ENCODE assay signal across 17 mouse cellular contexts in genomic region chr6:31124872-31125271, GRCm38 (mm10).
A peak's percentile ranks its signal among the peaks of the same experiment; 100 is the strongest.
DNase-seq lines count a peak whose midpoint lies in the region; ATAC-seq and TF ChIP-seq lines count a peak whose summit lies in the region.
"Had no signal": no experiment of that assay in that cellular context is flagged by ENCODE, and none has a peak within 500 bp of the region (broad histone marks: within the 10 kb centered on the region; RNA-seq: fewer than 3 reads in every experiment).

No protein-coding gene starts in this region.

- H3K79me3 ChIP-seq in C2C12 (ENCODE audit: low read depth), result peaks cover 69% of the 10 kb centered on the region

- TF ChIP-seq EP300 in heart, adult 2 months (IDR thresholded peaks at IDR 0.05; ENCODE audit: insufficient read depth, low read depth, low read length), result no peak

- WGBS in heart, adult 2 months, result 88% methylated on average over 4 of the region's 4 CpGs
- 92% methylated on average over 4 of the region's 4 CpGs for WGBS in intestine, postnatal 0 days

- H3K79me2 ChIP-seq in heart, adult 2 months (replicated peaks; ENCODE audit: control insufficient read depth, insufficient read depth, low read length), result peaks cover 10% of the 10 kb centered on the region
- H3K79me2 ChIP-seq in C2C12 (ENCODE audit: control insufficient read depth, insufficient read depth) (peaks cover 99% of the 10 kb centered on the region), myocyte (ENCODE audit: control insufficient read depth, insufficient read depth) (peaks cover 68% of the 10 kb centered on the region)

- DNase-seq in heart, adult 2 months, result peak in 1 of 2 experiments; percentile 12
- DNase-seq in heart, adult 8-10 months (ENCODE audit: low spot score), result no peak
- DNase-seq in frontal cortex, postnatal 36 days (ENCODE audit: low spot score in 2 of 2), result no peak
- no peak for DNase-seq in right cerebral cortex, postnatal 14 days
- DNase-seq: adrenal gland, adult 2 months; cerebellum, adult 8-10 months; gastrocnemius, postnatal 36 days; kidney, adult 11 months had no signal

- peaks cover 26% of the 10 kb centered on the region for H3K36me3 ChIP-seq in heart, adult 2 months (ENCODE audit: control insufficient read depth, insufficient read depth, low read length)
- H3K36me3 ChIP-seq in C2C12 (ENCODE audit: control insufficient read depth, insufficient read depth), result peaks cover 53% of the 10 kb centered on the region
- peaks cover 7% of the 10 kb centered on the region for H3K36me3 ChIP-seq in erythroblast, embryonic 14.5 days (ENCODE audit: control insufficient read depth)
- H3K36me3 ChIP-seq in myocyte (ENCODE audit: control insufficient read depth, insufficient read depth), result peaks cover 14% of the 10 kb centered on the region
- H3K36me3 ChIP-seq in intestine, postnatal 0 days (ENCODE audit: control insufficient read depth, insufficient read depth), result no peaks in the 10 kb centered on the region
- H3K36me3 ChIP-seq: embryonic facial prominence, embryonic 13.5 days; forebrain, embryonic 12.5 days; heart, embryonic 13.5 days had no signal

- H3ac ChIP-seq in C2C12 (ENCODE audit: control insufficient read depth, insufficient read length, low read depth) (peak overlapping the region; percentile 85), myocyte (ENCODE audit: control insufficient read depth, insufficient read length) (peak overlapping the region; percentile 59)

- no peaks in the 10 kb centered on the region for H3K27me3 ChIP-seq in heart, adult 2 months (ENCODE audit: control insufficient read depth, insufficient read depth, low read length)
- H3K27me3 ChIP-seq in C2C12 (ENCODE audit: control insufficient read depth, insufficient read depth, insufficient read length) (no peaks in the 10 kb centered on the region), myocyte (ENCODE audit: control insufficient read depth, insufficient read depth, insufficient read length) (no peaks in the 10 kb centered on the region)
- no peaks in the 10 kb centered on the region for H3K27me3 ChIP-seq in erythroblast, embryonic 14.5 days (ENCODE audit: control insufficient read depth)
- no peaks in the 10 kb centered on the region for H3K27me3 ChIP-seq in intestine, postnatal 0 days (replicated peaks; ENCODE audit: control insufficient read depth, insufficient read depth, low read length)
- H3K27me3 ChIP-seq: embryonic facial prominence, embryonic 13.5 days; forebrain, embryonic 12.5 days; heart, embryonic 13.5 days had no signal

- intact Hi-C loops in heart, adult 2 months (cut with DNase I), result loop anchor here (5.0 kb wide), 1 partner anchor 48 kb away; no protein-coding TSS in a partner anchor

- H3K4me2 ChIP-seq in myocyte (ENCODE audit: low read depth), result peak overlapping the region; percentile 98
- H3K4me2 ChIP-seq in intestine, postnatal 0 days (replicated peaks; ENCODE audit: low read depth), result no peak overlapping the region
- H3K4me2 ChIP-seq: forebrain, embryonic 12.5 days; midbrain, embryonic 11.5 days had no signal

- no peaks in the 10 kb centered on the region for H3K9me3 ChIP-seq in erythroblast, embryonic 14.5 days (ENCODE audit: control insufficient read depth, low read length)
- H3K9me3 ChIP-seq in intestine, postnatal 0 days (ENCODE audit: control insufficient read depth), result no peaks in the 10 kb centered on the region
- H3K9me3 ChIP-seq: embryonic facial prominence, embryonic 13.5 days; forebrain, embryonic 12.5 days; heart, embryonic 13.5 days had no signal

- ATAC-seq in intestine, postnatal 0 days, result no peak
- ATAC-seq: hindbrain, embryonic 16.5 days had no signal

- no peak for TF ChIP-seq CTCF in heart, adult 2 months (IDR thresholded peaks at IDR 0.05)
- TF ChIP-seq CTCF in C2C12 (IDR thresholded peaks at IDR 0.05; ENCODE audit: control insufficient read depth, insufficient read depth, insufficient read length), result no peak
- no peak for TF ChIP-seq CTCF in intestine, postnatal 0 days (IDR thresholded peaks at IDR 0.05; ENCODE audit: low read depth)

- H3K9ac ChIP-seq in heart, adult 2 months (ENCODE audit: low read depth, low read length), result no peak overlapping the region
- no peak overlapping the region for H3K9ac ChIP-seq in intestine, postnatal 0 days (ENCODE audit: low read depth, low read length)
- H3K9ac ChIP-seq: embryonic facial prominence, embryonic 13.5 days; forebrain, embryonic 12.5 days; heart, embryonic 13.5 days had no signal

- H3K4me3 ChIP-seq in heart, adult 2 months, result no peak overlapping the region
- H3K4me3 ChIP-seq in C2C12 (ENCODE audit: insufficient read depth, poor library complexity, severe bottlenecking) (peak overlapping the region; percentile 53), myocyte (peak overlapping the region; percentile 86)
- peak overlapping the region; percentile 71 for H3K4me3 ChIP-seq in erythroblast, embryonic 14.5 days (replicated peaks)
- H3K4me3 ChIP-seq in intestine, postnatal 0 days (ENCODE audit: low read depth, low read length), result no peak overlapping the region
- H3K4me3 ChIP-seq: embryonic facial prominence, embryonic 13.5 days; forebrain, embryonic 12.5 days had no signal

- H3K27ac ChIP-seq in heart, adult 2 months, result peak overlapping the region; percentile 66
- H3K27ac ChIP-seq in intestine, postnatal 0 days (ENCODE audit: low read depth, low read length), result no peak overlapping the region
- H3K27ac ChIP-seq: forebrain, embryonic 12.5 days; heart, embryonic 13.5 days had no signal

- peaks cover 44% of the 10 kb centered on the region for H3K4me1 ChIP-seq in heart, adult 2 months (ENCODE audit: control insufficient read depth, insufficient read depth, low read length)
- peaks cover 38% of the 10 kb centered on the region for H3K4me1 ChIP-seq in erythroblast, embryonic 14.5 days (ENCODE audit: control insufficient read depth)
- no peaks in the 10 kb centered on the region; the same call in 1 of the 2 replicates for H3K4me1 ChIP-seq in intestine, postnatal 0 days (replicated peaks; ENCODE audit: control insufficient read depth, insufficient read depth, low read length)

- no peak for TF ChIP-seq POLR2A in heart, adult 2 months (IDR thresholded peaks at IDR 0.05; ENCODE audit: insufficient read depth, low read depth, low read length)
- no peak for TF ChIP-seq POLR2A in myocyte (IDR thresholded peaks at IDR 0.05; ENCODE audit: insufficient read length, low read depth)

TF ChIP-seq in C2C12, 6 proteins besides CTCF, POLR2A, EP300 and RAD21:
- TF ChIP-seq FOSL1 (IDR thresholded peaks at IDR 0.05; ENCODE audit: insufficient read depth, low read length, poor library complexity, severe bottlenecking) (no peak), MAX (IDR thresholded peaks at IDR 0.05) (no peak), MYOG (IDR thresholded peaks at IDR 0.05; ENCODE audit: control insufficient read depth, extremely low read depth, insufficient read length) (no peak), USF1 (IDR thresholded peaks at IDR 0.05; ENCODE audit: low read depth) (no peak), MYOD1 (IDR thresholded peaks at IDR 0.05; ENCODE audit: control insufficient read depth, insufficient read length, low read depth) (no peak), CEBPB (IDR thresholded peaks at IDR 0.05; ENCODE audit: low read depth) (no peak)

TF ChIP-seq in myocyte, 11 proteins besides CTCF, POLR2A, EP300 and RAD21:
- no peak for TF ChIP-seq E2F4 (IDR thresholded peaks at IDR 0.05; ENCODE audit: insufficient read depth)
- no peak for TF ChIP-seq TCF3 (IDR thresholded peaks at IDR 0.05; ENCODE audit: insufficient read length, low read depth)
- no peak for TF ChIP-seq USF1 (IDR thresholded peaks at IDR 0.05; ENCODE audit: low read depth)
- no peak for TF ChIP-seq SRF (IDR thresholded peaks at IDR 0.05; ENCODE audit: control insufficient read depth, insufficient read length, low read depth)
- no peak for TF ChIP-seq CEBPB (IDR thresholded peaks at IDR 0.05; ENCODE audit: insufficient read depth, poor library complexity, severe bottlenecking)
- TF ChIP-seq TCF12 (IDR thresholded peaks at IDR 0.05; ENCODE audit: insufficient read depth, poor library complexity, severe bottlenecking), result no peak
- no peak for TF ChIP-seq POLR2AphosphoS2 (IDR thresholded peaks at IDR 0.05; ENCODE audit: insufficient read length, low read depth)
- no peak for TF ChIP-seq REST (IDR thresholded peaks at IDR 0.05; ENCODE audit: insufficient read depth, insufficient read length)
- no peak for TF ChIP-seq MYOD1 (IDR thresholded peaks at IDR 0.05; ENCODE audit: control insufficient read depth in 1 of 3, insufficient read length in 2 of 3, low read depth in 2 of 3)
- no peak for TF ChIP-seq MYOG (IDR thresholded peaks at IDR 0.05; ENCODE audit: control insufficient read depth in 1 of 3, insufficient read depth in 1 of 3, insufficient read length in 2 of 3, low read depth in 2 of 3)
- no peak for TF ChIP-seq MAX (IDR thresholded peaks at IDR 0.05; ENCODE audit: low read depth)
TF ChIP-seq in myocyte: peak in this region for 0.

Comparison
In these comparisons a context has a peak if more than half of its experiments do, and no peak if none do; other contexts are left out.
1. H3K4me3 ChIP-seq: peak in C2C12 (single experiment), erythroblast, embryonic 14.5 days (single experiment) and myocyte (single experiment); none in heart, adult 2 months (single experiment) and intestine, postnatal 0 days (single experiment).